Mouse (Mus musculus): ENCODE measurements at regions not wholly inside any gene's neighbourhood (a gene's known extent, or its start where the extent isn't known, plus 50 kb on each side); places are given as distances from the start of the nearest gene placed in this dataset.

GRCm38 (mm10) chr8:8762354-8762753 lies 72.0 kb upstream of the Arglu1 start:
- no peak for DNase-seq (ENCODE audit: low read depth)

- no peak for DNase-seq (ENCODE audit: low read depth)
Measured at GRCm38 (mm10) chr8:8758283-8758682, 68.0 kb upstream of the Arglu1 start.

DNA sequence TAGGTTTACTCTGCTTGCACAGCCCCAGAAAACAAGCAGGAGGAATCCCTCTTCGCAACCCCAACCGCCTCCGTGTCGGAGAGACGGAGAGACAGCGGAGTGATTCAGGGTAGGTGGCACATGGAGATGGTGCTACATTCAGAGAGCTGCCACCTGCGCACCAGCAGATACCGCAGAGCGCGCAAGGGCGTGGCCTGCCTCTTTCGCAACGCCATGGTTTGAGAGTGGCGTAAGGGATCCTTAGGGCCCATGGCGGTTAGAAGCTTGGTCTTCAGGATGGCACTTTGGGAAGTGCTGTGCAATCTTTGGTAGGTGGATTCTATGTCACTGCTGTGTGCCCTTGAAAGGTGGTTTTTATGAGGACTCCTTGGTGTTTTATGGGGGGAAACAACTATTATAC lies 60.9 kb upstream of the Arglu1 start:
- no peak for DNase-seq (ENCODE audit: low read depth)

DNA sequence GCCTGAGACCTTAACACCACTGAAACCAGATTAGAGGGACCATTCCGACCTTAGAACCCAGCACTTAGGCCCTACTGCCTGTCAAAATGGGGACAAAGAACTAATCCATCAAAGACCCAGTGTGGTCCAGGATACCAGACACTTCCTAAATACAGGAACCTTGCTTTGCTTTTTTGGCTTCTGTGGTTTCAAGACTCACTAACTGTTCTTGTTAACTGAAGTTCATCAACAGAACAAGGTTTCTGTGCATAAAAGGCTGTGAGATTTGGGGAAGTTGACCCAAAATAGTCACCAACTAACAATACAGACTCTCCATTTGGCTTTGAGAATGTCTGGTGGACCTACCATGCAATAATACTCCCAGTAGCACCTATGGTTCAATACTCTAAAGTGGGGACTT lies 56.4 kb upstream of the Arglu1 start:
- no peak for DNase-seq (ENCODE audit: low read depth)

GRCm38 (mm10) chr8:8745615-8746285 lies 55.4 kb upstream of the Arglu1 start:
- no peak for DNase-seq (ENCODE audit: low read depth)

Measured in c-Kit-positive CD71-negative TER-119-negative erythroid progenitor cells, embryonic 14.5 days (primary cell).